Mouse (Mus musculus): ENCODE data around the gene Gm2696.

DNA sequence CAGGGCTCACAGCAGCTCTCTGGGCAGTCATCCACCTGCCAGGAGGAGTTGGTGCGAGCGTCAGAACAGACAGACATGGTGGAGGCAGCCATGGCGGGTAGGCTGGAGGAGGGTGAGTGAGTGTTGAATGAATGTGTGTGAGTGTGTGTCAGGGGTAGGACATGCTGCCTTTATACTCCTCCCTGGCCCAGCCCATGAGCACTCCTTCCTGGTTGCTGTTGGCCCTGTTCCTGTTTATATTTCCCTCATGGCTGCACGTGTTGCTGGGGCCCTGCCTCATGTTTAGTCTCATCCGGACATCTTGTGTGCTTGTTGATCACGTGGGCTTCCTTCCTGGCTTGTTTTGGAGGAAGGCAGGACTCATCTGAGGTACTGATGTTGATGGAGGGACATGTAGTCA is 12.5 kb downstream of the Gm2696 start, which contains the start of gene Krtap10-4:
- TF ChIP-seq CTCF (IDR thresholded peaks at IDR 0.05; ENCODE audit: control insufficient read depth, insufficient read depth, low read length) (no peak), POLR2A (IDR thresholded peaks at IDR 0.05; ENCODE audit: borderline replicate concordance, control insufficient read depth, low read depth, low read length) (no peak)

All from bone marrow, adult 2 months (tissue).